8 mouse cellular contexts compared by ENCODE assay signal in the genomic region with DNA sequence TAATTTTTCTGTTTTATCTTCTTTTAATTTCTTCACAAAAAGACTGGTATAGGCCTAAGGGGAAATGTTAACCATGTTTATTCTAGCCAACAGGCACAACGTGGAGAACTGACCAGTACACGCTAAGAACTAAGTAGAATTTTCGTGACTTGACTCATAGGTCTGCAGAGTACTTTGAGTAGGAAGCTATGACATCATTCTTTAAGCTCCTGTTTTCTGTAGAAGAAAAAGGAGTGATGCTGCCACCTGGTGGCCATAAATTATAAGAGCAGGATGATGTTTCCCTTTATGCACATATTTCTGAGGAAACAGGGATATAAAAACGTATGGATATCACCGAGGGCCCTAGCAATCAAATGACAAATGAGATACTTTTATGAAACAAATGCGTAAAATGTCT.
A peak's percentile ranks its signal among the peaks of the same experiment; 100 is the strongest.
DNase-seq lines count a peak whose midpoint lies in the region; ATAC-seq and TF ChIP-seq lines count a peak whose summit lies in the region.

No protein-coding gene starts in this region.

- H3K27ac ChIP-seq in heart, adult 2 months = no peak overlapping the region
- no peak overlapping the region for H3K27ac ChIP-seq in heart, embryonic 10.5 days
- no peak overlapping the region for H3K27ac ChIP-seq in forebrain, postnatal 0 days (ENCODE audit: low read depth, low read length)
- no peak overlapping the region for H3K27ac ChIP-seq in hindbrain, postnatal 0 days

- no peak overlapping the region for H3K4me2 ChIP-seq in forebrain, postnatal 0 days (ENCODE audit: low read depth)
- no peak overlapping the region for H3K4me2 ChIP-seq in hindbrain, postnatal 0 days (ENCODE audit: low read depth, low read length)

- no peaks in the 10 kb centered on the region for H3K79me2 ChIP-seq in heart, adult 2 months (replicated peaks; ENCODE audit: control insufficient read depth, insufficient read depth, low read length)

- TF ChIP-seq CTCF in heart, adult 2 months (IDR thresholded peaks at IDR 0.05) = peak; percentile 82
- TF ChIP-seq CTCF in forebrain, postnatal 0 days (IDR thresholded peaks at IDR 0.05; ENCODE audit: low read depth) = peak; percentile 85
- TF ChIP-seq CTCF in hindbrain, postnatal 0 days (IDR thresholded peaks at IDR 0.05; ENCODE audit: low read depth) = peak; percentile 83

- no peak for TF ChIP-seq POLR2A in heart, adult 2 months (IDR thresholded peaks at IDR 0.05; ENCODE audit: insufficient read depth, low read depth, low read length)

- peak in 1 of 2 experiments; percentile 7 for DNase-seq in heart, adult 2 months
- DNase-seq in heart, embryonic 10.5 days (ENCODE audit: low spot score) = no peak
- DNase-seq in cerebellum, adult 11-12 months = peak; percentile 13
- peak; percentile 92 for DNase-seq in forebrain, postnatal 0 days
- DNase-seq in hindbrain, postnatal 0 days (ENCODE audit: low spot score) = peak; percentile 90
- DNase-seq in left cerebral cortex, adult 11 months (ENCODE audit: low spot score) = peak; percentile 71
- DNase-seq in skeletal muscle tissue, adult 2 months (ENCODE audit: low read depth, low spot score) = peak; percentile 20

- no peaks in the 10 kb centered on the region for H3K4me1 ChIP-seq in heart, adult 2 months (ENCODE audit: control insufficient read depth, insufficient read depth, low read length)
- no peaks in the 10 kb centered on the region for H3K4me1 ChIP-seq in heart, embryonic 10.5 days
- no peaks in the 10 kb centered on the region for H3K4me1 ChIP-seq in forebrain, postnatal 0 days (ENCODE audit: insufficient read depth)
- no peaks in the 10 kb centered on the region for H3K4me1 ChIP-seq in hindbrain, postnatal 0 days (ENCODE audit: insufficient read depth, low read length)

- peak; percentile 88 for ATAC-seq in forebrain, postnatal 0 days
- peak; percentile 86 for ATAC-seq in hindbrain, postnatal 0 days
- peak; percentile 71; the same call in 1 of the 2 replicates for ATAC-seq in megakaryocyte-erythroid progenitor cell, adult 5-6 weeks (replicated peaks; ENCODE audit: low FRiP score, low TSS enrichment, poor library complexity, severe bottlenecking)

- no peaks in the 10 kb centered on the region for H3K27me3 ChIP-seq in heart, adult 2 months (ENCODE audit: control insufficient read depth, insufficient read depth, low read length)
- H3K27me3 ChIP-seq in heart, embryonic 10.5 days (ENCODE audit: insufficient read depth, poor library complexity, severe bottlenecking) = no peaks in the 10 kb centered on the region
- no peaks in the 10 kb centered on the region for H3K27me3 ChIP-seq in forebrain, postnatal 0 days (ENCODE audit: insufficient read depth, low read length)
- H3K27me3 ChIP-seq in hindbrain, postnatal 0 days (ENCODE audit: insufficient read depth, low read length) = no peaks in the 10 kb centered on the region

- intact Hi-C loops in heart, adult 2 months (cut with DNase I) = loop anchor here (2.0 to 10.0 kb wide), 2 partner anchors 1003 to 1797 kb away; no protein-coding TSS in a partner anchor

- H3K4me3 ChIP-seq in heart, adult 2 months = no peak overlapping the region
- no peak overlapping the region for H3K4me3 ChIP-seq in heart, embryonic 10.5 days
- H3K4me3 ChIP-seq in forebrain, postnatal 0 days (ENCODE audit: low read depth, low read length) = no peak overlapping the region
- H3K4me3 ChIP-seq in hindbrain, postnatal 0 days (ENCODE audit: low read length) = no peak overlapping the region

- H3K9ac ChIP-seq in heart, adult 2 months (ENCODE audit: low read depth, low read length) = no peak overlapping the region
- no peak overlapping the region for H3K9ac ChIP-seq in forebrain, postnatal 0 days
- no peak overlapping the region for H3K9ac ChIP-seq in hindbrain, postnatal 0 days (replicated peaks; ENCODE audit: low read length)

- no peaks in the 10 kb centered on the region for H3K36me3 ChIP-seq in heart, adult 2 months (ENCODE audit: control insufficient read depth, insufficient read depth, low read length)
- no peaks in the 10 kb centered on the region for H3K36me3 ChIP-seq in heart, embryonic 10.5 days
- H3K36me3 ChIP-seq in forebrain, postnatal 0 days (ENCODE audit: insufficient read depth) = no peaks in the 10 kb centered on the region
- no peaks in the 10 kb centered on the region for H3K36me3 ChIP-seq in hindbrain, postnatal 0 days (ENCODE audit: insufficient read depth, low read length)

- TF ChIP-seq EP300 in heart, adult 2 months (IDR thresholded peaks at IDR 0.05; ENCODE audit: insufficient read depth, low read depth, low read length) = no peak

- 5% methylated on average over 6 of the region's 6 CpGs for WGBS in heart, adult 2 months
- WGBS in heart, embryonic 10.5 days = 19% methylated on average over 6 of the region's 6 CpGs
- 16% methylated on average over 6 of the region's 6 CpGs for WGBS in forebrain, postnatal 0 days
- WGBS in hindbrain, postnatal 0 days = 13% methylated on average over 6 of the region's 6 CpGs

- H3K9me3 ChIP-seq in heart, embryonic 10.5 days = no peaks in the 10 kb centered on the region
- no peaks in the 10 kb centered on the region for H3K9me3 ChIP-seq in forebrain, postnatal 0 days (ENCODE audit: low read length)
- no peaks in the 10 kb centered on the region for H3K9me3 ChIP-seq in hindbrain, postnatal 0 days (ENCODE audit: low read length)
